Mouse (Mus musculus): ENCODE data around the gene Bcl6.

The Bcl6 gene

GRCm38 (mm10) chr16:23976196-23976595 lies 12.5 kb downstream of the Bcl6 start:
- in situ Hi-C loops (cut with MboI, MseI): no loop called here

DNA sequence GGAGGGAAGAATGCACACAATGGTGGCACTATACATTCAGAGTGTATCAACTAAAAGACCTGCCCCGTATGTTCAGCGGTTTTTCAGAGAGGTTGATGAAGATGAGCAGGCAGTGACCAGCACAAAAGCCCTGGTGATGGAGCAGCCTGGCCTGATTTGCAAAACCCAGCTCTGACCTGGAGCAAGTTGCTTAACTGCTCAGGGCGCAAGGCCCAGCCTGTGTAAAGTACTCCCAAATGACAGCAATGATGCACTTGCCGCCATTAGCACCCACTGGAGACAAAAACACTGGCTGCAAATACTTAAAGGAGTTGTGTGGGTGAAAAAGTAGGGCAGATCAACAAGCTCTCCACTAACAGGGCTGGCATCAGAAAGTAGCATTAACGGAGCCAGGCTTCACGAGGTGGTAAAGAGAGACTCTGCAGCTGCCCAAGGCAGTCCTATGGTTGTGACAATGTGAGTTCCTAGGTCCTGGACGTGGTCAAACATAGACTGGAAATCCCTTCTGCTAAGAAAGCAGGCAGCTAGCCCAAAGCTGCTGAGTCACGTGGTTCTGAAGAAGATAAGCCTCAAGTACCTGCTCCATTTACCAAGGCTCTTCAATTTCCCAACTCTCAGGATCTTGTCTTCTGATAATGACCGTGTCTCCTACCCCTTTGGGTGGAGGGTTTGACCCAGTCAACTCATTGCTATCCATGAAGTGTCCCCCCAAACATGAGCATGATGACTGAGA lies 14.9 kb downstream of the Bcl6 start:
- in situ Hi-C loops (cut with MboI, MseI): no loop called here

- in situ Hi-C loops (cut with MboI, MseI): no loop called here
Measured at GRCm38 (mm10) chr16:23972901-23973300, 15.8 kb downstream of the Bcl6 start.

GRCm38 (mm10) chr16:23972126-23972740 lies 16.4 kb downstream of the Bcl6 start:
- in situ Hi-C loops (cut with MboI, MseI): no loop called here

DNA sequence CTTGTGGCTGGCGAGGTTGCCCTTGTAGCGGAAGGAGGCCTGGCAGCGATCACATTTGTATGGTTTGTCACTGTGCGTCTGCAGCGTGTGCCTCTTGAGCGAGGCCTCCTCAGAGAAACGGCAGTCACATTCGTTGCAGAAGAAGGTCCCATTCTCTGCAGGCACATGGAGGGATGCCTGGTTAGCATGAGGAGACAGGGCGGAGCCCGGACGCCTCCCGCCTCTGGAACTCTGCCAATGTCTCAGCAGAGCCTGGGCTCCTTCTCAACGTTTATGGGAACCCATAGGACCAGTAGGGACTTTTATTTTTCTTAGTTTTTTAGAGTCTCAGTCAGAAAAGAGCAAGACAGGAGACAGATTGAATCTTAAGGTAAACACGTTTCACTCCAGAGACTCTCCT lies 18.7 kb downstream of the Bcl6 start:
- in situ Hi-C loops (cut with MboI, MseI): loop anchor here (10.0 kb wide), 1 partner anchor 1375 kb away; no protein-coding TSS in a partner anchor

GRCm38 (mm10) chr16:23968888-23969287 lies 19.8 kb downstream of the Bcl6 start:
- in situ Hi-C loops (cut with MboI, MseI): loop anchor here (10.0 kb wide), 1 partner anchor 1376 kb away; no protein-coding TSS in a partner anchor

DNA sequence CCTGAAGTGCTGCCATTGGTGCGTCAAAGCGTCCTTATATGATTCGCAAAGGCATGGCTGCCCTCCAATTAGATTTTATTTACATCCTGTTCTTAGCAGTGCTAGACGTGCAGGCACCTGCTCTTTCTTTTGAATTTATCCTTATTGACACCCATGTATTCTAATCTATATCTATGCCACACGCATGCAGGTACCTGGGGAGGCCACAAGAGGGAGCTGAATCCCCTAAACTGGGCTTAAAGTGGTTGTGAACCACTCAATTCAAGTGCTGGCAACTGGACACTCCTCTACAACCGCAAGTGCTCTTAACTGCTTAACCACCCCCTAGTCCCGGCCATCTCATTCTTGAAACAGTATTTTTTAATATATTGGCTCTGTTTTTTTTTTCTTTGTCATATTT lies 21.4 kb downstream of the Bcl6 start:
- in situ Hi-C loops (cut with MboI, MseI): loop anchor here (10.0 kb wide), 1 partner anchor 1378 kb away; no protein-coding TSS in a partner anchor

DNA sequence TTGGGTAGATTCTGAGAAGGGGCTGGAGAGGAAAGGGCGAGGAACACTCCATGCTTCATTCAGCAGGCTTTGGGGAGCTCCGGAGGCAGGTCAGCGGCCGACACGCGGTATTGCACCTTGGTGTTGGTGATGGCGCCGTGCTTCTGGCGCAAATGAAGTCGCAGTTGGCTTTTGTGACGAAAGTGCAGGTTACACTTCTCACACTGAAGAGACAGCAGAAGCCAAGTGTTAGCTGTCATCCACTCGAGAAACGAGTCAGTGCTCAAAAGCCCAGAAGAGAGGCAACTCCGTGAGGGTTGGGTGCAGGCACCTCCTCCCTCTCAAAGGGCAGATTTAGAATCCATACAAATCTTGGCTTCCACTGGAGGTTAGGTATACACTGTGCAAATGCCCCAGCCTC lies 22.6 kb downstream of the Bcl6 start:
- in situ Hi-C loops (cut with MboI, MseI): loop anchor here (10.0 kb wide), 1 partner anchor 1379 kb away; no protein-coding TSS in a partner anchor

DNA sequence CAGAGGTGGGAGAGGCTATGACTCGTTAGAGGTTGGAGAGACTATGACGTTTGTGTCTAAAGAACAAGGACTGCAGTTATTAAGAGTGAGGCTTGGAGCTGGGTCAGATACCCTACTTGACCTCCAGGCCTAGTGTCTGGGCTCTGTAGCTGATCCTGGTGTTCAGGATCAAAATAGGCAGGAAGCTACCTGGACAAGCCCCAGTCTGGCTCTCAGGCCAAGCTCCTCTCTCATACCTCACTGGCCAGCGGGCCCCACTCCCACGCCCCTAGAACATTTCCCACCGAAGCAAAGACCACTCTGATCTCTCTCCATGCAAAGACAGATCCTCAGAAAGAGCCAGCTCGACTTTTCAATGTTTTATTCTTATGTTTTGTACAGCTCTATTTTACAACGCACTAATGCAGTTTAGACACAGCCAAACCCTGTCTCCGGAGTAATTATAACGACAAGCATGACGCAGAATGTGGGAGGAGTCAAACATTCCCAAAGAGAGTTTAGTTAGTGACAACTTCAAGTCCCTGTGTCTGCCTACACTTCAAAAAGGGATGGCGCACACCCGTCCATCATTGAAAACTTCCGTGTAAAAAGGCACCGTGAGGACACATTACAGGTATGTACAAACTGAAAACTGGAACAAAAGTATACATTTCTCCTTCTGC lies 23.8 kb downstream of the Bcl6 start:
- in situ Hi-C loops (cut with MboI, MseI): loop anchor here (10.0 kb wide), 1 partner anchor 1380 kb away; no protein-coding TSS in a partner anchor

- in situ Hi-C loops (cut with MboI, MseI): loop anchor here (10.0 kb wide), 1 partner anchor 1381 kb away; no protein-coding TSS in a partner anchor
Measured at GRCm38 (mm10) chr16:23963896-23964668, 24.6 kb downstream of the Bcl6 start.

DNA sequence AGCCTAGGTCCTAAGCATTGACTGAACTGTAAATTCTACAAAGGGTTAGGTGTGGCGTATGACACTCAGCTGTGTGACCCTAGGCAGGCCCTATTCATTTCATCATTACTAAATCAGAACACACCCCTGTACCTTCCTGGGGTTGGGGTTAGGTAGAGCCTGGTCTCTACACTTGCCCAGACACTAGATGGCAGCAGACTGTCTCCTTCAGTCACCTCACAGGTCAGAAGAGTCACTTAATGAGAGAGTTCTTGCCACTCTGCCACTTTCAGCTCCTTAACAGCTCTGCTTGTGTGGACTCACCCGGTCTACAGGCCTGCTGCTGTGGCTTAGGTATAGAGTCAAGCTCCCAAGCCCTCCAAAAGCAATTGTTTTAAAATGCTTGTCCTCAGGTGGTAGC lies 26.3 kb downstream of the Bcl6 start:
- in situ Hi-C loops (cut with MboI, MseI): loop anchor here (10.0 kb wide), 1 partner anchor 1382 kb away; no protein-coding TSS in a partner anchor

- in situ Hi-C loops (cut with MboI, MseI): loop anchor here (5.0 kb wide), 2 partner anchors 507 to 1303 kb away; no protein-coding TSS in a partner anchor
Measured at GRCm38 (mm10) chr16:23958938-23959337, 29.7 kb downstream of the Bcl6 start.

GRCm38 (mm10) chr16:23953959-23954260 lies 34.7 kb downstream of the Bcl6 start:
- in situ Hi-C loops (cut with MboI, MseI): no loop called here

DNA sequence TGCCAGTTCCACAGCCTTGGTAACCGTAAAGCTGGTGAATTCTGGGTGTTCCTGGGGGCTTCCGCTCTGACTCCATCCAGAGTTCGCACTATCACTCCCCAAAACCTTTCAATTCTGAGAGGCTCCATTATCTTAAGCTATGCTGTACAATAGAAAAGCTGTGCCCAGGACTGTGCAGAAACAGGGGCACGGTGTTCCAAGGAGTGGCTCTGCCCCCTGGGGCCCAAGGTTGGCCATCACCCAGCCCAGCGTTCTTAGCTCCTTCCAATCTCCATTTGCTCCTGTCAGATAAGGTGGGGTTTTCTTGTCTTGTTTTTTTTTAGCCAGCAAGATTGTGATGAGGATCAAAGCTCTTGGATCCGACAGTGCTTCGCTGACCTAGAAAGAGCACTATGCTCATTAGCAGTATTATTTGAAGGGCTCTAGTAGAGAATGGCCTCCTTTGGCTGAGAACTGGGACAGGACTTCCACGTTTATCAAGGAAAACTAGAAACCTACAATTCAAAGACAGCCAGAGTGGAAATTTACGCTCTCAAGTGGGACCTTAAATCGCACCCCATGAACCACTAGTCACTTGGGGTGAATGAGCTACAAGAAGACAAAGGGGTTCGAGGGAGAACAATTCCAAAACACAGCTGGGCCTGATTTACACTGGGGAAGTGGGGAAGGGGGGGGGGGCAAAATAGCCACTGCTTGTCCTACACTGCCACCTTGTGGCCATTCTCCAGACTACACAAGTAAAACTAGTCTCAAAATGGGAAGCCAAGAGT lies 35.3 kb downstream of the Bcl6 start:
- in situ Hi-C loops (cut with MboI, MseI): no loop called here

GRCm38 (mm10) chr16:23952101-23952727 lies 36.4 kb downstream of the Bcl6 start:
- in situ Hi-C loops (cut with MboI, MseI): no loop called here

GRCm38 (mm10) chr16:23947654-23948053 lies 41.0 kb downstream of the Bcl6 start:
- in situ Hi-C loops (cut with MboI, MseI): no loop called here

DNA sequence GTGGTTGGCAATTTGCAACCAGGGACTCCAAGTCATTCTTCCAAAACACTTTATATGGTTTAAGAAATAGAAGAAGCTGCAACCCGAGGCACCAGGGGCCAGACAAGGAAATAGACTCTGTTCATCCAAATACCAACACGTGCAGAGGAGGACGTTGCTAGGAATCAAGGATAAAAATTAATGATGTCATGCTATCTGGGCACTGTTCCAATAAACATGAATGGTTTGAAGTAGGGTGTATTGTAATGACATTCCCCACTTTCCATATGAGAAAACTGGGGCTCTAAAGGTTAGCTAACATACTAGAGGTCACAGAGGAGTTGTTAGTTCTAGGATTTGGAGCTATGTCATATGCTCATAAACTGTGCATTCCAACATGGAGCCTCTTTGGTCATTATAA lies 43.9 kb downstream of the Bcl6 start:
- in situ Hi-C loops (cut with MboI, MseI): no loop called here

- in situ Hi-C loops (cut with MboI, MseI): no loop called here
Measured at GRCm38 (mm10) chr16:23934397-23934796, 54.3 kb downstream of the Bcl6 start.

GRCm38 (mm10) chr16:23932294-23932693 lies 56.4 kb downstream of the Bcl6 start, which contains the start of gene Rtp2:
TSS of gene Rtp2 (minus strand) at chr16:23932394.
- in situ Hi-C loops (cut with MboI, MseI): no loop called here

DNA sequence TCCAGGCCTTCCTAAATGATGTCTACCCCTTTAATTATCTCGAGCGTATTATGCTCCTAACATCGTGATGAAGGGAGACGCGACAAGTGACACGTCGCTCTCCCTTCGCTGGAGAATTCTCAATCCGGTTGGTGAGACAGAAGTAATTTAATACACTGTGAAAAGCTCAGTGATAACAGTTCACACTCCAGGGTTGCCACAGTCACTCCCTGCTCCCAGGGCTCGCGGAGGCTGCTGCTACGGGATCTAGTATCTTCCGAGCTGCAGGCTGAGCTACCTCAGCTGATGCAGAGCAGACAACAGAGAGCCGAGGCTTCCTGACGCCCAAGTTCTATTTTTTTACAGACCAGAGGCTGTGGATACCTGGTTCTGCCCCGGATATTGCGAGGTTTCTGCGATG lies 57.4 kb downstream of the Bcl6 start:
- in situ Hi-C loops (cut with MboI, MseI): no loop called here

All from T-helper 1 cell (primary cell).